Mouse (Mus musculus) kidney, embryonic 14.5 days (tissue): Measurements from ENCODE around the gene Hadha. TPM values are rescaled to one million over a fixed set of nuclear protein-coding genes. Genes with fewer than 3 reads are reported as not detected.
A peak's percentile ranks its signal among the peaks of the same experiment; 100 is the strongest.

Experiments used
- ATAC-seq: fragments of 200-750 bp; cut with Nextera tagmentation; 2 replicates; pipeline ENCODE4 v1.8.0; 2017; ENCODE audit warnings: moderate number of reproducible peaks, mild to moderate bottlenecking, moderate TSS enrichment, moderate library complexity; ENCODE audit not compliant: low FRiP score, low TSS enrichment
- H3K27ac ChIP-seq: fragments of 300-500 bp; sonication (generic); 2 replicates; pipeline ENCODE4 v1.5.1; 2014; ENCODE audit warnings: low read depth, mild to moderate bottlenecking, low read length, moderate library complexity, mixed read lengths
- H3K27me3 ChIP-seq: fragments of 300-500 bp; sonication (generic); 2 replicates; pipeline ENCODE4 v1.6.1; 2014; ENCODE audit warnings: mild to moderate bottlenecking, low read length; ENCODE audit not compliant: control insufficient read depth, insufficient read depth
- H3K36me3 ChIP-seq: fragments of 300-500 bp; sonication (generic); 2 replicates; pipeline ENCODE4 v1.6.1; 2014; ENCODE audit warnings: low read length, mixed read lengths; ENCODE audit not compliant: control insufficient read depth, insufficient read depth
- H3K4me1 ChIP-seq: fragments of 300-500 bp; sonication (generic); 2 replicates; pipeline ENCODE4 v1.6.1; 2014; ENCODE audit warnings: low read length, mixed read lengths; ENCODE audit not compliant: control insufficient read depth, insufficient read depth
- H3K4me2 ChIP-seq: fragments of 300-500 bp; sonication (generic); replicated peaks from 2 replicates; pipeline ENCODE4 v1.6.1; 2014; ENCODE audit warnings: low read depth, mild to moderate bottlenecking, low read length
- H3K4me3 ChIP-seq: fragments of 300-500 bp; sonication (generic); 2 replicates; pipeline ENCODE4 v1.5.1; 2014; ENCODE audit warnings: mild to moderate bottlenecking, low read length
- H3K9ac ChIP-seq: fragments of 300-500 bp; sonication (generic); 2 replicates; pipeline ENCODE4 v1.6.1; 2014; ENCODE audit warnings: low read depth, mild to moderate bottlenecking, low read length, moderate library complexity
- H3K9me3 ChIP-seq: fragments of 300-500 bp; sonication (generic); 2 replicates; pipeline ENCODE4 v1.6.1; 2016; ENCODE audit warnings: low read length; ENCODE audit not compliant: control insufficient read depth
- WGBS: fragments of 180-500 bp; shearing (Covaris S2); extraction: QIAGEN DNeasy Blood & Tissue Kit; methylation state at CpG from one replicate; pipeline ENCODE4 v1.1.7; 2014; 5-methylcytosine and 5-hydroxymethylcytosine counted together
- polyA plus RNA-seq: library from polyadenylated mRNA; unstranded; fragments of >200 nt; fragmentation: Nextera tagmentation; extraction: Ambion mirVana; gene quantifications from 2 replicates; pipeline ENCODE4 v1.2.1, GENCODE M21; 2014

The Hadha gene
- polyA plus RNA-seq, 1 experiment from 2014 or later: 119 TPM

DNA sequence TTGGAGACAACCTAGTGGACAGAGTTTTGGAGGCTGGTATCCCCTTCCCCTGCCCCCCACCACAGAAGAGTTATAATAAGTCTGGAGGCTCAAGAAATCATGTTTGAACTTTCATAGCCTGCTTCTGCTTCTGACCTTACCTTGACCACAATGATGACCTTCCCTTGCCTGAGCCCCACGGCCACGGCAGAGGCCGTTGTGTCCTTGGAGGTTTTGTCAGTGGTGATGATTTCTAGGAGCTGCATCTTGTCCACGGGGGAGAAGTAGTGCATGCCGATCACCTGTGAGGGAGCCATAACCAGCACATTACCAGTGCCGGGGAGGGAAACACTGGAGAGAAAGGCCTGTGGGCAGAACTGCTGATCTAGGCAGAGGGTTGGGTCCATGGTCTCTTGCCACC, 32.5 kb downstream of the Hadha start:
- no peak overlapping the region for H3K4me2 ChIP-seq
- H3K4me1 ChIP-seq: no peaks in the 10 kb centered on the region
- no peak overlapping the region for H3K4me3 ChIP-seq
- H3K9ac ChIP-seq: no peak overlapping the region
- H3K27ac ChIP-seq: no peak overlapping the region
- 94% methylated on average over 6 of the region's 6 CpGs for WGBS
- H3K36me3 ChIP-seq: peaks cover 93% of the 10 kb centered on the region
- no peaks in the 10 kb centered on the region for H3K27me3 ChIP-seq
- H3K9me3 ChIP-seq: no peaks in the 10 kb centered on the region
- ATAC-seq: no peak

DNA sequence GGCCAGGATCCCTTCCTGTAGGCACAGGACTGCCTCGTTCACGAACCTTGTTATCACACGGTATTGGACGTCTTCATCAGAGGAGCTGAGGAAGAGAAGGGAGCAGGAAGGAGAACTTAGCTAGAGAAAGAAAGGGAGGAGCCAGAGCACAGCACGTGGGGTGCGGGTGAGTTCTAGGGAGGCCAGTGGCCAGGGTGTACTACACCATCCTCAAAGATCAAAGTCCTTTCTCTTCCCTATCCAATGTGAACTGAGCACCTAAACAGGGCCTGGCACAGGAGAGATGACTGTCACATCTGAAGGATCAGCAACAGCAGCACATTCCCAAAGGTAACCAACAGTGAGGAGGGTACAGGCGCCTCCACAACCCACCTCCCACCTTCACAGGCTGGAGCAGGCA, 34.9 kb downstream of the Hadha start:
- H3K36me3 ChIP-seq: peaks cover 70% of the 10 kb centered on the region
- no peak overlapping the region for H3K4me2 ChIP-seq
- H3K27me3 ChIP-seq: 0 out of 2 replicates have a peak, but pooled peaks cover 3% of the 10 kb centered on the region
- no peak overlapping the region for H3K27ac ChIP-seq
- no peaks in the 10 kb centered on the region for H3K9me3 ChIP-seq
- H3K9ac ChIP-seq: no peak overlapping the region
- WGBS: 86% methylated on average over 7 of the region's 7 CpGs
- no peak for ATAC-seq
- H3K4me3 ChIP-seq: no peak overlapping the region
- H3K4me1 ChIP-seq: no peaks in the 10 kb centered on the region

GRCm38 (mm10) chr5:30119163-30119562, 35.8 kb downstream of the Hadha start:
- H3K9me3 ChIP-seq: no peaks in the 10 kb centered on the region
- peaks cover 9% of the 10 kb centered on the region for H3K27me3 ChIP-seq
- no peaks in the 10 kb centered on the region for H3K4me1 ChIP-seq
- H3K36me3 ChIP-seq: peaks cover 61% of the 10 kb centered on the region
- H3K9ac ChIP-seq: no peak overlapping the region
- no peak for ATAC-seq
- H3K4me2 ChIP-seq: no peak overlapping the region
- H3K4me3 ChIP-seq: no peak overlapping the region
- peak overlapping the region; percentile 42; the same call in 1 of the 2 replicates for H3K27ac ChIP-seq
- 67% methylated on average over 6 of the region's 6 CpGs for WGBS

GRCm38 (mm10) chr5:30118018-30118417, 36.9 kb downstream of the Hadha start:
- no peaks in the 10 kb centered on the region for H3K9me3 ChIP-seq
- no peak overlapping the region for H3K27ac ChIP-seq
- H3K4me3 ChIP-seq: no peak overlapping the region
- H3K36me3 ChIP-seq: peaks cover 51% of the 10 kb centered on the region
- no peak overlapping the region for H3K9ac ChIP-seq
- ATAC-seq: no peak
- H3K27me3 ChIP-seq: peaks cover 13% of the 10 kb centered on the region
- no peak overlapping the region for H3K4me2 ChIP-seq
- 90% methylated on average over 1 of the region's 1 CpGs for WGBS
- H3K4me1 ChIP-seq: no peaks in the 10 kb centered on the region

- 28% methylated on average over 10 of the region's 10 CpGs for WGBS
These were observed 39.2 kb downstream of the Hadha start for GRCm38 (mm10) chr5:30115718-30116117.

GRCm38 (mm10) chr5:30114761-30115140, 40.2 kb downstream of the Hadha start:
- H3K4me3 ChIP-seq: peak overlapping the region; percentile 53
- under 1% methylated on average over 28 of the region's 28 CpGs for WGBS
- peaks cover 18% of the 10 kb centered on the region for H3K36me3 ChIP-seq
- H3K4me1 ChIP-seq: peaks cover 19% of the 10 kb centered on the region
- H3K9me3 ChIP-seq: no peaks in the 10 kb centered on the region
- H3K4me2 ChIP-seq: peak overlapping the region; percentile 92
- H3K27ac ChIP-seq: no peak overlapping the region
- H3K27me3 ChIP-seq: peaks cover 19% of the 10 kb centered on the region
- H3K9ac ChIP-seq: peak overlapping the region; percentile 50
- ATAC-seq: peak; percentile 9; the same call in 1 of the 2 replicates

More at GRCm38 (mm10) chr5:30115718-30116117, 39.2 kb downstream of the Hadha start:
- no peak overlapping the region for H3K4me3 ChIP-seq
- no peak overlapping the region for H3K9ac ChIP-seq
- H3K9me3 ChIP-seq: no peaks in the 10 kb centered on the region
- H3K4me1 ChIP-seq: peaks cover 10% of the 10 kb centered on the region
- H3K4me2 ChIP-seq: no peak overlapping the region
- ATAC-seq: no peak
- no peak overlapping the region for H3K27ac ChIP-seq
- peaks cover 28% of the 10 kb centered on the region for H3K36me3 ChIP-seq
- peaks cover 19% of the 10 kb centered on the region for H3K27me3 ChIP-seq

DNA sequence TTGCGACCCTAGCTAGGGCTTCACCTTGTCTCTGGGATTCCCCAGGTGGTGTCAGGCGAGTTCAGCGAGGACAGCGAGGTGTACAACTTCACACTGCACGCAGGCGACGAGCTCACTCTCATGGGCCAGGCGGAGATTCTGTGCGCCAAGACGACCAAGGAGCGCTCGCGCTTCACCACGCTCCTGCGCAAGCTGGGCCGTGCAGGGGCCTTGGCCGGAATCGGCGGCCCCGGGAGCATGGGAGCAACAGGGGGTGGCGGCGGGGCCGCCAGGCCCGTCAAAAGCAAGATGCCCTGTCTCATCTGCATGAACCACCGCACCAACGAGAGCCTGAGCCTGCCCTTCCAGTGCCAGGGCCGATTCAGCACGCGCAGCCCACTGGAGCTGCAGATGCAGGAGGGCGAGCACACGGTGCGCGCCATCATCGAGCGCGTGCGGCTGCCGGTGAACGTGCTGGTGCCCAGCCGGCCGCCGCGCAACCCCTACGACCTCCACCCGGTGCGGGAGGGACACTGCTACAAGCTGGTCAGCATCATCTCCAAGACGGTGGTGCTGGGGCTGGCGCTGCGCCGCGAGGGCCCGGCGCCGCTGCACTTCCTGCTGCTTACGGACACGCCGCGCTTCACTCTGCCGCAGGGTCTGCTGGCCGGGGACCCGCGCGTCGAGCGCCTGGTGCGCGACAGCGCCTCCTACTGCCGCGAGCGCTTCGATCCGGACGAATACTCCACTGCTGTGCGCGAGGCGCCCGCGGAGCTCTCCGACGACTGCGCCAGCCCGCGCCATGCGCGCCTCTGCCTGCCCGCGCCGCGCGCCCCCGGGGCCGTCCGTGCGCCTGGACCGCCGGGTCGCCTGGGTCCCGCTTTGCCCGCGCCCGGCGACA, 40.8 kb downstream of the Hadha start:
- peaks cover 12% of the 10 kb centered on the region for H3K36me3 ChIP-seq
- peaks cover 19% of the 10 kb centered on the region for H3K27me3 ChIP-seq
- H3K4me1 ChIP-seq: peaks cover 19% of the 10 kb centered on the region
- H3K9me3 ChIP-seq: no peaks in the 10 kb centered on the region
- under 1% methylated on average over 91 of the region's 103 CpGs for WGBS
- ATAC-seq: peak; percentile 74
- peak overlapping the region; percentile 50 for H3K9ac ChIP-seq
- peak overlapping the region; percentile 92 for H3K4me2 ChIP-seq
- peak overlapping the region; percentile 53 for H3K4me3 ChIP-seq
- no peak overlapping the region for H3K27ac ChIP-seq

- ATAC-seq: no peak
- 83% methylated on average over 3 of the region's 3 CpGs for WGBS
- no peaks in the 10 kb centered on the region for H3K9me3 ChIP-seq
These were observed 42.4 kb downstream of the Hadha start for GRCm38 (mm10) chr5:30112533-30113068.

GRCm38 (mm10) chr5:30111771-30112170, 43.2 kb downstream of the Hadha start:
- Histone ChIP-seq H3K4me1 (peaks cover 34% of the 10 kb centered on the region), H3K9ac (no peak overlapping the region), H3K27me3 (peaks cover 20% of the 10 kb centered on the region), H3K4me2 (no peak overlapping the region), H3K27ac (no peak overlapping the region), H3K36me3 (no peaks in the 10 kb centered on the region), H3K9me3 (no peaks in the 10 kb centered on the region), H3K4me3 (no peak overlapping the region)
- ATAC-seq: no peak
- 70% methylated on average over 3 of the region's 3 CpGs for WGBS

More at GRCm38 (mm10) chr5:30112533-30113068, 42.4 kb downstream of the Hadha start:
- peaks cover 19% of the 10 kb centered on the region for H3K27me3 ChIP-seq
- H3K4me3 ChIP-seq: no peak overlapping the region
- H3K27ac ChIP-seq: no peak overlapping the region
- peaks cover 26% of the 10 kb centered on the region for H3K4me1 ChIP-seq
- H3K4me2 ChIP-seq: no peak overlapping the region
- H3K9ac ChIP-seq: no peak overlapping the region
- no peaks in the 10 kb centered on the region for H3K36me3 ChIP-seq
